Mouse (Mus musculus) embryo, embryonic 9.5 days (tissue): ENCODE data around the gene Tcf3.

Experiments used
- DNase-seq: peaks from one replicate; pipeline ENCODE4 v3.0.0-alpha.2; 2017; ENCODE audit errors: extremely low spot score

Tcf3 gene

GRCm38 (mm10) chr10:80433513-80434232 is at the start of gene Tcf3:
Tcf3 (minus strand) TSS chr10:80433647.
- DNase-seq, result peak; percentile 97

GRCm38 (mm10) chr10:80481002-80481401 is 47.6 kb upstream of the Tcf3 start:
- no peak for DNase-seq

- DNase-seq, result no peak
Observed at GRCm38 (mm10) chr10:80478531-80478930, 45.1 kb upstream of the Tcf3 start.

GRCm38 (mm10) chr10:80475290-80475959 is 42.0 kb upstream of the Tcf3 start:
- peak; percentile 94 for DNase-seq

- no peak for DNase-seq
Observed at GRCm38 (mm10) chr10:80465066-80465465, 31.6 kb upstream of the Tcf3 start.

GRCm38 (mm10) chr10:80464381-80465035 is 31.1 kb upstream of the Tcf3 start:
- DNase-seq, result no peak

GRCm38 (mm10) chr10:80461346-80461745 is 27.9 kb upstream of the Tcf3 start:
- DNase-seq, result no peak

- no peak for DNase-seq
Observed at GRCm38 (mm10) chr10:80460324-80460723, 26.9 kb upstream of the Tcf3 start.

GRCm38 (mm10) chr10:80459671-80460070 is 26.2 kb upstream of the Tcf3 start:
- DNase-seq, result no peak

- DNase-seq, result no peak
Observed at GRCm38 (mm10) chr10:80459236-80459635, 25.8 kb upstream of the Tcf3 start.

GRCm38 (mm10) chr10:80455697-80456096 is 22.2 kb upstream of the Tcf3 start:
- DNase-seq, result no peak

GRCm38 (mm10) chr10:80454781-80455180 is 21.3 kb upstream of the Tcf3 start:
- no peak for DNase-seq

- DNase-seq, result no peak
Observed at GRCm38 (mm10) chr10:80453601-80454000, 20.2 kb upstream of the Tcf3 start.

- DNase-seq, result no peak
Observed at GRCm38 (mm10) chr10:80450599-80450998, 17.2 kb upstream of the Tcf3 start.

GRCm38 (mm10) chr10:80445898-80446601 is 12.6 kb upstream of the Tcf3 start:
- DNase-seq, result peak; percentile 76

- DNase-seq, result no peak
Observed at GRCm38 (mm10) chr10:80445052-80445451, 11.6 kb upstream of the Tcf3 start.

- no peak for DNase-seq
Observed at GRCm38 (mm10) chr10:80444339-80445045, 11.0 kb upstream of the Tcf3 start.

- no peak for DNase-seq
Observed at GRCm38 (mm10) chr10:80443575-80444278, 10.3 kb upstream of the Tcf3 start.

GRCm38 (mm10) chr10:80442989-80443388 is 9.5 kb upstream of the Tcf3 start:
- DNase-seq, result no peak

GRCm38 (mm10) chr10:80441598-80441997 is 8.2 kb upstream of the Tcf3 start:
- DNase-seq, result no peak

GRCm38 (mm10) chr10:80440031-80440430 is 6.6 kb upstream of the Tcf3 start:
- no peak for DNase-seq
